Mouse (Mus musculus) embryo, embryonic 9.5 days (tissue): ENCODE results near the gene Scel.
A peak's percentile ranks its signal among the peaks of the same experiment; 100 is the strongest.
"Not testable (repeated sequence)": the region's sequence is repeated elsewhere in the genome, so short reads cannot be mapped to it uniquely, and the experiment has no call there.

ENCODE experiments used
- DNase-seq: peaks from one replicate; pipeline ENCODE4 v3.0.0-alpha.2; 2017; ENCODE audit errors: extremely low spot score

Scel gene

GRCm38 (mm10) chr14:103512802-103513472 is at the start of gene Scel:
Gene Scel (plus strand): TSS chr14:103513342.
- no peak for DNase-seq

- DNase-seq, result no peak
Observed at GRCm38 (mm10) chr14:103468691-103469463, 44.3 kb upstream of the Scel start.

DNA sequence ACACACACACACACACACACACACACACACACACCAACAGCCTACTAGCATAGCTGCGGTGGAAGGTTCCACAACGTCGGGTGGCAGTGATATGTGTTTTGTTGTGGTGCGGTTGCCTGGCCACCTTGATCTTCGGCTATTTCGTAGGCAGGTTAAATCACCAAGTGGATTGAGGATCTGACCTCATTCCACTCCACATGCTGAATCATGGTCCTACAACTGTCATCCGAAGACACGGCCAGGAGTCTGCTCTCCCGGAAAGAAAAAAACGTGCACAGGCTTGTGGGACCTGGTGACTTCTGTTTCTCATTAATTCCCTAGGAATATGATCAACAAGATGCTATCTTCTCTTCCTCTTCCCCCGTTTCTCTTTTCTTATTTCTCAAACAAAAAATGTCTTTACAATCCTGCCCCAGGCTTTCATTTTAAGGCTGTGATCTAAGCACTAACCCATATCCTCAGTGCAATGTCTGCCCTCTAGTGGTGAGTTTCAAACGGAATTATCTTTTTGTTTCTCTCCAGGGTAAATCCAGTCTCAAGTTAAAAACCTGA is 43.6 kb upstream of the Scel start:
- peak; percentile 70 for DNase-seq

DNA sequence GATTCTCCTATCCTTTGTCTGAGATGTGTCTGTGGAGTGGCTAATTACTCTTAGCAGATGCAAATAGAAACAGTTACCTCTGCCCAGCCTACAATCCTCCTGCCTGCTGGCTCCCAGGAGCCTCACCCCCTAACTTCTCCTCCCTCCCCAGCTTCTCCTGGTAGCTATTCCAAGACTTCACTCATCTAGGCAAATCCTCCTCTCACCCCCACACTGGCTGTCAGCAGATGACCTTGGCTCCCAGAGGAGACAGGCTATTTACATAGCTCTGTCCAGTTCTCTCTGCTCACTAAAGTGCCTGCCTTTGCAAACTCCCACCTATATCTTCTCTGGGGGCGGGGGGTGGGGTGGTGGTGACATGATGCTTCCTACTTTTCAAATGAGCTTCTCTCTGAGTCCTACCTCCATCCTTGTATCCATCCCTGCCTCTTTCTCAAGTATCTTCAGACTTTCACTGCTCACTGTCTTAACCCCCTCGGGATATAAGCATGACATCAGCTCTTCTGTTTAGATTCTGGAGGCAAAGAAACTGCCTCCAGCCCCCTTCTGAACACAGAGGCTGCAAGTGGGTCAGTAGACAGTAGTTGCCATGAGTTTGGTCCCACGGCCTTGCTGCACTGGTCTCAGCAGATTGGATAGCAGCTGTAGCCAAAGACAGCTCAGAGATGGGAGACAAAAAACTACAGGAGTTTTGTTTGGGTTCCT is 41.9 kb upstream of the Scel start:
- no peak for DNase-seq

DNA sequence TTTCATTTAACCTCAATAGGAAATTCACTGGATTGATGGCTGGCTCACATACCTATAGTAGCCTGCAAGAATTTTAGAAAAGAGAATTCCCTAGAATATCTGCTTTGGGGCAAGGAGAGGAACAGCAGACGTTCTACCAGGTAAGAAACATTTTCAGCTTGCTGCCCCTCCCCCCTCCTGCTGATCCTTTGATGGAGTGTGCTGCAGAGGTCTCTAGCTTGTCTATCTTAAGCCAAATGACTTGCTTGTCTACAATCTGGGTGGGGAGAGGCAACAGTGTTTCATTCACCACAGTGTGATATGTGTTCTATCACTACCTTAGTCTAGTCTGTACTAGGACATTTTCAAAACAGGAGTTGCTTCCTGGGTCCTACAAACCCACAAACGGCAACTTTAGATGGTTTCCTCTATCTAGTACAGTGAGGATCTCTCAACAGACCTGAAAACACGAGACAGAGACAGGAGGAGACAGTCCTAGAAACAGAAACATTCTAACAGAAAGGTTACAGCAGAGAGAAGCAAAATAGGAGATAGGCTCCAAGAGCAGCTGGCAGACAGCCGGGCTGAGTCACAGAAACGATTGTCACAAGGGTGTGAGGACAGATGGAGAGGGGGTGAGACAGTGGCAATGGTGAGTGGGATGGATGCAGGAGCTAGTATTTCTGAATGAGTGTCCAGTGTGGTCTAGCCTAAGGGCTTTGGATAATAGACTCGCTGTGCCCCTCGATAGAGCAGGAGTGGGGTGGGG is 41.2 kb upstream of the Scel start:
- no peak for DNase-seq

GRCm38 (mm10) chr14:103472554-103472905 is 40.6 kb upstream of the Scel start:
- no peak for DNase-seq

- no peak for DNase-seq
Observed at GRCm38 (mm10) chr14:103475312-103475711, 37.8 kb upstream of the Scel start.

GRCm38 (mm10) chr14:103476232-103476631 is 36.9 kb upstream of the Scel start:
- DNase-seq, result not testable (repeated sequence)

DNA sequence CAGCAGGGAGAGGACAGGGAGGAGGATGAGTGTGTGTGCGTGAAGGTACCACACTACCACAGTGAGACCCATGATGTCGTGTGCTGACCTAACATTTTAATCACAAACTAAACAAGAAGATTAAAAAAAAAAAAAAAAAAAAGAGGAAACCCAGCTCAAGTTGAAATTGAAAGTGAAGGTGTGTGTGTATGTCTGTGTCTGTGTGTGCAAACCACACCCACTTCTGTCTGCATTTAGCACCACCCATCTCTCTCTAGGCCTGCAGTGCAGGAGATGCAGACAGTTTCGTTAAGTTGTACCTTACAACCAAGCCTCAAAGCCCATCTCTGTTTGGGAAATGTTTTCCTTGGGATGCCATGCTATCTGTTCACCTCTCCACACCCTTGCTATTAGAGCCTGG is 35.9 kb upstream of the Scel start:
- DNase-seq, result no peak

- DNase-seq, result no peak
Observed at GRCm38 (mm10) chr14:103477959-103478358, 35.2 kb upstream of the Scel start.

DNA sequence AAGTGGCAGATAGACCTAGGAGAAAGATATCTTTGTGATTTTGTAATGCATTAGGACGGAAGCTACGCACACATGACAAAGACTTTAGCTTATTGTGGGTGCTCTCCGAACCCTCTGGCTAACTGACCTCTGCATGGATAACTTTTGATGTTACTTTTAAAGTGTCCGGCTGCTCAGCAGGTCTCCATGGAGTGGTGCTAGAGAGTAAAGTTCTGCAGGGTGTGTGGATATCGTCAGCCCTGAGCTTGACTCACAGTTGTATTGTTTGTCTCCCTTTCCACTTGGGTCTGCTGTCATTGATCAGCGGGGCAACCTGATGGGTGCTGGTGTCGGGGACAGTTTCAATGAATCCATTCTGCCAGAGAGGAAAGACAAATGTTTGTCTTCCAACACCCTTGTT is 33.7 kb upstream of the Scel start:
- DNase-seq, result no peak

DNA sequence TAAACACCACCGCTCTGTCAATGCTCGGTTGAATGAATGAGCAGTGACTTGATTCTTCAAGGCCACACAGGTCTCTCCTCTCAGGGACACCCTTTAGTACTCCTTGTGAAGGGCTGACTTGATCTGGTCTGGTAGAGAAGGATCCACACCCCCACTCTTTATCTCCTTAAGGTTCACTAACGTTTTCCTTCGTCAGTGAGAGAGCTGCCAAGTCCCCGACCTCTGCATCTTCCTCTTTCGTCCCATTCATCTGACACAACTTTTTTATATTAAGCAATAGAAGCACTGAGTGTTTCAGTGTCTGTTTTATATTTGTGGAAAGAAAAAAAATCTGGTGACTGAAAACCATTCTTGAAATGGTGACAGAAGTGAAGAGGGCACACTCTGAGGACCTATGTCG is 31.6 kb upstream of the Scel start:
- no peak for DNase-seq

DNA sequence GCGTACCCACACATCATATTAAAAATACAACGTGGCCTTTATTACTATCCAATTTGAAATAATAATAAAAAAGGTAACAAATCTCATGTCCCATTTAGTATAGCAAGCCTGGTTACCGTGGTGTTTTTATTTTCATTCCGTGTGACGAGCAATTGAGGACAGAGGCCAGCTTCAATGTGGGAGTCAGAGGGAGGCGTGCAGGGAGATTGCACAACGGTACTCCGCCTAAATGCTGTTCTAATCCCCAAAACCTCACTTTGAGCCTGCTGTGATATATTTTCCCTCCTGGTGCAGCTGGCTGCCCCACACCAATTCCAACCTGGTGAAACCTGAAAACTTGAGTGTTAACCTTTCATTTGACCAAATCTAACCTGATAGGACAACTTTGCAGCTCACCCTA is 27.5 kb upstream of the Scel start:
- no peak for DNase-seq

DNA sequence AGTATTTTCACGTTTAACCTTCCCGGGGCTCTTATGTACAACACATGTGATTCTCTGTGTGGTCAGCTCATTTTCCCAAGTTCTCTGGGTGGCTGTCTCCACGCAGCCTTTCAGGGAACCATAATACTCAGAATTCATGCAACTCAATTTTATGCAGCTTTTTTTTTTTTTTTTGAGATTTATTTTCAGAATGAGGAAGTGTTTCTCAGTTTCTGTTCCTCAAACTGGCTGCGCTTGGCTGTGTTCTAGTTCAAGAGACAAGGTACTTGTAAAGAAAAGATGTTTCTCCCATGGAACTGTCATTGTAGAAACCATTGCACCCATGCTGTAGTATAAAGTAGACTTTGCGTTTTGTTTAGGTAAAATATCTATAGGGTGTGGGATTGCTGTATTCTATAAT is 26.2 kb upstream of the Scel start:
- no peak for DNase-seq

- no peak for DNase-seq
Observed at GRCm38 (mm10) chr14:103488659-103489058, 24.5 kb upstream of the Scel start.

GRCm38 (mm10) chr14:103498199-103498598 is 14.9 kb upstream of the Scel start:
- no peak for DNase-seq

DNA sequence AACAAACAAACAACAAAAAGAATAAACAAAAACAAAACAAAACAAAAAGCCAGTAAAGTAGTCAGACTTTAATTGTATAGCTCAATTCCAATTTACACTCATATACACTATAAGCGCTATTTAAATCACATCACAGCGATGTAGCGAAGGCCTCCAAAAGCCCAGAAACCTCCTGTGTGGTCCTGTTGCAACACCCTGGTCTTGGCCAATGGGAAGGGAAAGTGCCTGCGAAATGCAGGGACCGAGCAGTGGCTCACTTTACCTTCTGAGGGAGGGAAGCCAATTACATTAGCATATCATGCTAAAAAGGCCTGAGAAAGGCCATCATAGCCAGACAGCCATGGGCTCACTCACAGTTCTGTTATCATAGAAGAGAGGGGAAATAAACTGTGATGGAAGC is 14.5 kb upstream of the Scel start:
- DNase-seq, result no peak

DNA sequence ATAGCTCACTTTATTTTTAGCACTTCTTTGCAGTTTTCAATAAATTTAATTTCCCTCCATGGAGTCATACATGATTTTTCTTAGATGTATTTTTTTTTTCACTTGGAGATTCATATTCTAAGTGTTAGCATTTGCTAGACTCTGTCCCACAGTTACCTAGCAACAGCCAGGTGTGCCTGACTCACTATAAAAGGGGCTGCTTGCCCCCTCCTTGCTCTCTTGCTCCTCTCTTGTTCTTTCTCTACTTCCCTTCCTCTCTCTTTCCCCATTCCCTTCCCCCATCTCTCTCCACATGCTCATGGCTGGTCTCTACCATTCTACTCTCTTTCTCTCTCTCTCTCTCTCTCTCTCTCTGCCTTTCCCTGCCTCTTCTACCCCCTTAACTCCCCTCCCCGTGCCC is 14.1 kb upstream of the Scel start:
- no peak for DNase-seq

- no peak for DNase-seq
Observed at GRCm38 (mm10) chr14:103500309-103500708, 12.8 kb upstream of the Scel start.

- peak; percentile 9 for DNase-seq
Observed at GRCm38 (mm10) chr14:103500941-103501340, 12.2 kb upstream of the Scel start.

GRCm38 (mm10) chr14:103504514-103504913 is 8.6 kb upstream of the Scel start:
- no peak for DNase-seq

GRCm38 (mm10) chr14:103509544-103509943 is 3.6 kb upstream of the Scel start:
- DNase-seq, result no peak
